Mouse (Mus musculus) cerebellum, adult 2 months (tissue): ENCODE measurements at regions not wholly inside any gene's neighbourhood (a gene's known extent, or its start where the extent isn't known, plus 50 kb on each side); places are given as distances from the start of the nearest gene placed in this dataset.

ENCODE experiments used
- DNase-seq, 2 experiments: peaks; one replicate each; pipeline ENCODE4 v3.0.0; 2021
- H3K27ac ChIP-seq: fragments of 200-500 bp; 2 replicates; pipeline ENCODE4 v1.5.1; 2012; ENCODE audit warnings: low read length, control low read depth, inconsistent platforms; ENCODE audit not compliant: insufficient read depth
- H3K27me3 ChIP-seq: fragments of 200-500 bp; 2 replicates; pipeline ENCODE4 v1.6.1; 2012; ENCODE audit warnings: inconsistent platforms, mild to moderate bottlenecking, low read length, moderate library complexity; ENCODE audit not compliant: control insufficient read depth, insufficient read depth
- H3K4me1 ChIP-seq: fragments of 200-500 bp; 2 replicates; pipeline ENCODE4 v1.6.1; 2011; ENCODE audit warnings: low read length; ENCODE audit not compliant: control insufficient read depth, insufficient read depth
- H3K4me3 ChIP-seq: fragments of 200-500 bp; replicated peaks from 2 replicates; pipeline ENCODE3; 2011; ENCODE audit warnings: mild to moderate bottlenecking, low read depth, low read length, control low read depth; ENCODE audit not compliant: insufficient read depth
- CTCF ChIP-seq: fragments of 200-500 bp; IDR thresholded peaks from 2 replicates; pipeline ENCODE4 v1.5.1; 2011; ENCODE audit warnings: low read depth, mild to moderate bottlenecking, control low read depth, low read length, moderate library complexity, borderline replicate concordance; ENCODE audit not compliant: insufficient read depth
- POLR2A ChIP-seq: fragments of 200-500 bp; IDR thresholded peaks from 2 replicates; pipeline ENCODE4 v1.6.1; 2011; ENCODE audit warnings: low read length, control low read depth, borderline replicate concordance; ENCODE audit not compliant: insufficient read depth
- WGBS: fragments of 180-500 bp; shearing (Covaris S2); methylation state at CpG from one replicate; pipeline ENCODE4 v1.1.7; 2018; 5-methylcytosine and 5-hydroxymethylcytosine counted together

- Histone ChIP-seq H3K4me3 (no peak overlapping the region), H3K27ac (no peak overlapping the region), H3K4me1 (no peaks in the 10 kb centered on the region), H3K27me3 (no peaks in the 10 kb centered on the region)
- 81% methylated on average over 2 of the region's 2 CpGs for WGBS
- DNase-seq, result no peak
- TF ChIP-seq CTCF, result no peak
- no peak for TF ChIP-seq POLR2A
Measured at GRCm38 (mm10) chr6:103119537-103119936, 390.8 kb upstream of the Chl1 start.

DNA sequence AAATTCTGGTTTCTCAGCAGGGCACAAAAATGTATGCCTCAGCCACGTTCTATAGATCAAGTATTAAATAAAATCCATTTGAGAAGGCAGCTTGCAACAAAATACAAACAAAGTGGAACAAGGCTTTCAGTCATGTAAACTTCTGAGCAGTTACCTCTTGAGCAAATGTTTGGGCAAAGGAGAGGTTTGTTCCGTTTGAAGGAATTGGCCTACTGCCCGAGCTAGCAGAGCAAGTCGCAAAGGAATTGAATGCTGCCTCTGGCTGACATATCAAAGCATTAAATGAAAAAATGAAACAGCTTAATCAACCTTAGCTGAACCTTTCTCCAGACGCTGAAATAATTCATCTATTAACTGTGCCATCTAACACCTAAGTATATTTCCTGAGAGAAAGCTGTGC, 369.5 kb upstream of the Chl1 start:
- TF ChIP-seq POLR2A, result no peak
- TF ChIP-seq CTCF, result no peak
- Histone ChIP-seq H3K4me1 (no peaks in the 10 kb centered on the region), H3K4me3 (no peak overlapping the region), H3K27me3 (no peaks in the 10 kb centered on the region), H3K27ac (no peak overlapping the region)
- WGBS, result 20% methylated on average over 5 of the region's 5 CpGs
- peak in 1 of 2 experiments; percentile 1 for DNase-seq

GRCm38 (mm10) chr6:103177851-103178250, 332.5 kb upstream of the Chl1 start:
- no peak overlapping the region for H3K27ac ChIP-seq
- DNase-seq, result no peak
- whole genome bisulfite sequencing, result 56% methylated on average over 1 of the region's 1 CpGs
- H3K27me3 ChIP-seq, result no peaks in the 10 kb centered on the region
- H3K4me1 ChIP-seq, result no peaks in the 10 kb centered on the region
- TF ChIP-seq CTCF, result no peak
- TF ChIP-seq POLR2A, result no peak
- no peak overlapping the region for H3K4me3 ChIP-seq

- TF ChIP-seq CTCF, result no peak
- no peak for TF ChIP-seq POLR2A
- Histone ChIP-seq H3K27me3 (no peaks in the 10 kb centered on the region), H3K4me1 (no peaks in the 10 kb centered on the region), H3K4me3 (no peak overlapping the region), H3K27ac (no peak overlapping the region)
- DNase-seq, result no peak
Measured at GRCm38 (mm10) chr6:103183355-103183754, 327.0 kb upstream of the Chl1 start.

- H3K4me1 ChIP-seq, result no peaks in the 10 kb centered on the region
- no peak overlapping the region for H3K27ac ChIP-seq
- TF ChIP-seq POLR2A (no peak), CTCF (no peak)
- no peak for DNase-seq
- WGBS, result 86% methylated on average over 6 of the region's 6 CpGs
- no peak overlapping the region for H3K4me3 ChIP-seq
- no peaks in the 10 kb centered on the region for H3K27me3 ChIP-seq
Measured at GRCm38 (mm10) chr6:103196838-103197237, 313.5 kb upstream of the Chl1 start.

DNA sequence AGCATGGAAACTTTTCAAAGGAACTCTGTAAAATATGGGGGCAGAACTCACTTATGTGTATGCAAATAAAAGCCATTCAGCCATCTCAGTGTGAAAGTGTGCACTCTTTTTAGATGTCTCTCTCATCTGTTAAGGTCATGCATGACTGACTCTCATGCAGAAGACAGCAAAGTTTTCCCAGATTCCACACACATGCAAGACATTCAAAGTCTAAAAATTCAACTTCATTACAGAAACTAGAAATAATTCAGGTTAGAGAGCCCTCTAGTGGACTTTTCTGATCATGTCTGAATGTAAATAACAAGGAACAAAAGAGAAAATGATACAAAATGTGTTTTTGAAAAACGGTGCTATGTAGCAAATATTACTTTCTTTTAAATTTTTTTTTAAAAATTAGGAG, 308.8 kb upstream of the Chl1 start:
- Histone ChIP-seq H3K4me1 (no peaks in the 10 kb centered on the region), H3K27me3 (no peaks in the 10 kb centered on the region), H3K4me3 (no peak overlapping the region), H3K27ac (no peak overlapping the region)
- TF ChIP-seq CTCF (no peak), POLR2A (no peak)
- no peak for DNase-seq
- WGBS, result 11% methylated on average over 1 of the region's 1 CpGs

GRCm38 (mm10) chr6:103209202-103209601, 301.2 kb upstream of the Chl1 start:
- no peak for DNase-seq
- no peaks in the 10 kb centered on the region for H3K27me3 ChIP-seq
- H3K4me3 ChIP-seq, result no peak overlapping the region
- TF ChIP-seq POLR2A, result no peak
- TF ChIP-seq CTCF, result no peak
- H3K27ac ChIP-seq, result no peak overlapping the region
- no peaks in the 10 kb centered on the region for H3K4me1 ChIP-seq

GRCm38 (mm10) chr6:103213160-103213559, 297.2 kb upstream of the Chl1 start:
- TF ChIP-seq POLR2A (no peak), CTCF (no peak)
- no peak for DNase-seq
- no peaks in the 10 kb centered on the region for H3K27me3 ChIP-seq
- H3K4me1 ChIP-seq, result no peaks in the 10 kb centered on the region
- WGBS, result 10% methylated on average over 6 of the region's 6 CpGs
- no peak overlapping the region for H3K27ac ChIP-seq
- H3K4me3 ChIP-seq, result no peak overlapping the region

GRCm38 (mm10) chr6:103236896-103237295, 273.5 kb upstream of the Chl1 start:
- no peak overlapping the region for H3K4me3 ChIP-seq
- H3K4me1 ChIP-seq, result no peaks in the 10 kb centered on the region
- TF ChIP-seq CTCF (no peak), POLR2A (no peak)
- H3K27me3 ChIP-seq, result no peaks in the 10 kb centered on the region
- no peak overlapping the region for H3K27ac ChIP-seq
- no peak for DNase-seq
